Mouse (Mus musculus) embryonic facial prominence, embryonic 10.5 days (tissue): ENCODE measurements around the gene Olfr3. TPM values are rescaled to one million over a fixed set of nuclear protein-coding genes. Genes with fewer than 3 reads are reported as not detected.

Experiments used
- DNase-seq: peaks from one replicate; pipeline ENCODE4 v3.0.0-alpha.2; 2017; ENCODE audit warnings: low spot score
- H3K27ac ChIP-seq: fragments of 300-500 bp; sonication (generic); replicated peaks from 2 replicates; pipeline ENCODE4 v1.5.1; 2016; ENCODE audit warnings: mild to moderate bottlenecking
- H3K27me3 ChIP-seq: fragments of 300-500 bp; sonication (generic); replicated peaks from 2 replicates; pipeline ENCODE4 v1.6.1; 2016; ENCODE audit warnings: low read depth, mild to moderate bottlenecking; ENCODE audit not compliant: poor library complexity, severe bottlenecking
- H3K36me3 ChIP-seq: fragments of 300-500 bp; sonication (generic); replicated peaks from 2 replicates; pipeline ENCODE4 v1.6.1; 2016; ENCODE audit warnings: mild to moderate bottlenecking, moderate library complexity
- H3K4me1 ChIP-seq: fragments of 300-500 bp; sonication (generic); 2 replicates; pipeline ENCODE4 v1.6.1; 2016
- H3K4me3 ChIP-seq: fragments of 300-500 bp; sonication (generic); 2 replicates; pipeline ENCODE4 v1.5.1; 2016; ENCODE audit warnings: mild to moderate bottlenecking, moderate library complexity
- H3K9me3 ChIP-seq: fragments of 300-500 bp; sonication (generic); 2 replicates; pipeline ENCODE4 v1.6.1; 2016; ENCODE audit warnings: mild to moderate bottlenecking
- WGBS: fragments of 180-500 bp; shearing (Covaris S2); methylation state at CpG from one replicate; pipeline ENCODE4 v1.1.7; 2016; 5-methylcytosine and 5-hydroxymethylcytosine counted together
- polyA plus RNA-seq: library from polyadenylated mRNA; unstranded; fragments of >200 nt; fragmentation: Nextera tagmentation; extraction: Ambion mirVana; gene quantifications from 2 replicates; pipeline ENCODE4 v1.2.1, GENCODE M21; 2016

Olfr3 gene
- not detected in 2 replicates for polyA plus RNA-seq

DNA sequence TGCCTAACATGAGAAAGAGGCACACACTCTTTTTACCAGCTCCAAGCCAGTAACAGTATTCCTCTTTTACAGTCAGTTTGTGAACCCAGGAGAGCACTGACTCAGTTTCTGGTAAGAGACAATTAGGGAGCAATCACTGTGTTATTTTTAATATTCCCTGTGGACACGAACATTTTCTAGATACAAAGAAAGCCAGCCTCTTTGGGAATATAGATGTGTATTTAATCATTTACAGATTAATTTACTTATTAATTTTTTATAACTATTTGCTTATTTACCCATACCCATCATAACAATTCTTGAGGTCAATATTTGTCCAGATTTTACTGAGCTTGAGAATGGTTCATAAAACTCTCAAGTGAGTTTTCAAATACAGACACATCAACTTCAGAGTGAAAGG is at the start of gene Olfr3:
Gene Olfr3 (minus strand): TSS at position 101 of the 400 bp plus-strand sequence.
- no peak within 1 kb of the TSS for H3K4me3 ChIP-seq
- no peaks in the 10 kb centered on the region for H3K36me3 ChIP-seq
- H3K9me3 ChIP-seq = peaks cover 42% of the 10 kb centered on the region
- H3K4me1 ChIP-seq = no peaks in the 10 kb centered on the region
- H3K27me3 ChIP-seq = no peaks in the 10 kb centered on the region
- 68% methylated on average over 1 of the region's 1 CpGs for WGBS
- H3K27ac ChIP-seq = no peak within 1 kb of the TSS
- no peak for DNase-seq

DNA sequence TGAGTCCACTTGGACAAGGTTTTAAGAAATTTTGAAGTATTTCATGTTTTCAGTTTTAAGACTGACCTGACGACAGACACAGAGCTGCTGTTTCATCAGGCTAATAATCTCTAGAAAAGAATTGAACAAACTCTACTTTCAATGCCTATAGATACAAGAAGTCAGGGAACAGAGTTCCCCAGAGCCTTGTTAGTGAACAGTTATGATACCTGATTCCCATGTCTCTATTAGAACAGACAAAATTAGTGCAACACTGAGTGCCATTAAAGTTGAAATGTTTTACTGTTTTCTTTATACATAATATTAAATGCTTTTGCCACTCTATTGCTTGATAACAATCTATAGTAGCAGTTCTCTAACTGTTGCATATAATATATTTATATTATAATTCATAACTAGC is 45.7 kb upstream of the Olfr3 start, which contains the start of gene Olfr351:
Gene Olfr351 (minus strand): TSS at position 101 of the 400 bp plus-strand sequence.
- Histone ChIP-seq H3K9me3 (peaks cover 26% of the 10 kb centered on the region; the same call in 1 of the 2 replicates), H3K4me3 (no peak within 1 kb of the TSS), H3K27me3 (no peaks in the 10 kb centered on the region), H3K36me3 (no peaks in the 10 kb centered on the region), H3K27ac (no peak within 1 kb of the TSS), H3K4me1 (no peaks in the 10 kb centered on the region)
- no peak for DNase-seq
- WGBS = 87% methylated on average over 1 of the region's 1 CpGs

DNA sequence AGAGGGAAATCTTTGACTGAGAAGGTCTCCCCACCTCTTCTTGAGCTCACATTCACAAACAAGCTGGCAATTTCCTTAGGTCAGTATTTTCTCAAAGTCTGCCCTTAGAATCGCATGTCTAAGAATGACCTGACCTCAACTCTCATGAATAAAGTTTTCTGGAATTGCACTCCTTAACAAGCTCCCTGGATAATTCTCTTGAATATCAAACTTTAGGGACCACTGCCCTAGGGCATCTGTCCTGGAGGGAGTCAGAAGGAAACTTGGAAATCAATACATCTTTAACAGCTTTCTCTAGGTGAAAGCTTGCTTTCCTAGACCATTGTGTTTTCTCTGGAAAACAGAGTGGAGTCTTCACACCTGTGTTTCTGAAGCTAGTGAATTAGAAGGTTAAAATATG is 29.2 kb upstream of the Olfr3 start, which contains the start of gene Olfr350:
Gene Olfr350 (plus strand): TSS at position 301 of the 400 bp plus-strand sequence.
- WGBS = 85% methylated on average over 1 of the region's 1 CpGs
- Histone ChIP-seq H3K4me3 (no peak within 1 kb of the TSS), H3K27ac (no peak within 1 kb of the TSS), H3K27me3 (no peaks in the 10 kb centered on the region), H3K4me1 (no peaks in the 10 kb centered on the region), H3K9me3 (peaks cover 23% of the 10 kb centered on the region), H3K36me3 (no peaks in the 10 kb centered on the region)
- no peak for DNase-seq

- DNase-seq = no peak
- H3K4me3 ChIP-seq = no peak within 1 kb of the TSS
- H3K4me1 ChIP-seq = no peaks in the 10 kb centered on the region
- peaks cover 31% of the 10 kb centered on the region for H3K9me3 ChIP-seq
- H3K36me3 ChIP-seq = no peaks in the 10 kb centered on the region
- 81% methylated on average over 2 of the region's 2 CpGs for WGBS
- no peaks in the 10 kb centered on the region for H3K27me3 ChIP-seq
- no peak within 1 kb of the TSS for H3K27ac ChIP-seq
These were observed 26.6 kb downstream of the Olfr3 start, which contains the start of gene Olfr50 for GRCm38 (mm10) chr2:36790238-36790637. TSS of gene Olfr50 (plus strand) at chr2:36790538.

DNA sequence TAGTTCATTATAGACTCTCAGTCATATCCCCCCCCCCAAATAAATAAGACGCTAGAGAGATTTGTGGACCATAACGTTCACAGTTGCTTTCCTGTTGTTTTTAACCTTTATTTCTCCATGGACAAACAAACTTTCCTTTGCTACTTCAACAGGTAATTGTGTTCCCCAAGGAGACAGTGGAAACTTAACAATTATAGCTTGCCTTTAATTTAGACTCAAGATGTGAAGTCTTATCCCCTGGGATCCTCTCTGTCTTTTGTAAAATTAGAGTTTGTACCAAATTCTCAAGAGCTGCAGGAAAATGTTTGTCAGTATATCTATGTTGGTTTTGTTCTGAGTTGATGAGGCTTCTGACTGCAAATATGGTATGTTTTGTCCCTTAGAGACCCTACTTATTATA is 32.9 kb downstream of the Olfr3 start, which contains the start of gene Olfr348:
Gene Olfr348 (plus strand): TSS at position 301 of the 400 bp plus-strand sequence.
- Histone ChIP-seq H3K4me1 (no peaks in the 10 kb centered on the region), H3K4me3 (no peak within 1 kb of the TSS), H3K9me3 (peaks cover 13% of the 10 kb centered on the region), H3K27ac (no peak within 1 kb of the TSS), H3K36me3 (no peaks in the 10 kb centered on the region), H3K27me3 (no peaks in the 10 kb centered on the region)
- no peak for DNase-seq
- 73% methylated on average over 2 of the region's 2 CpGs for WGBS

Other genes with a start within 250 kb of the Olfr3 start
- gene Olfr345, start 177.0 kb downstream of the Olfr3 start, polyA plus RNA-seq = not detected in 2 replicates
- gene Olfr346, start 131.2 kb downstream of the Olfr3 start, polyA plus RNA-seq = not detected in 2 replicates
- gene Olfr347, start 85.1 kb downstream of the Olfr3 start, polyA plus RNA-seq = not detected in 2 replicates
- gene Olfr348, start 32.8 kb downstream of the Olfr3 start, polyA plus RNA-seq = not detected in 2 replicates
- not detected in 2 replicates for gene Olfr50, start 26.5 kb downstream of the Olfr3 start, polyA plus RNA-seq
- gene Olfr350, start 29.3 kb upstream of the Olfr3 start, polyA plus RNA-seq = not detected in 2 replicates
- gene Olfr351, start 45.6 kb upstream of the Olfr3 start, polyA plus RNA-seq = not detected in 2 replicates
- not detected in 2 replicates for gene Olfr352, start 51.4 kb upstream of the Olfr3 start, polyA plus RNA-seq
- not detected in 2 replicates for gene Olfr353, start 75.9 kb upstream of the Olfr3 start, polyA plus RNA-seq
- gene Olfr354, start 88.6 kb upstream of the Olfr3 start, polyA plus RNA-seq = not detected in 2 replicates
- gene Olfr355, start 111.9 kb upstream of the Olfr3 start, polyA plus RNA-seq = not detected in 2 replicates
- not detected in 2 replicates for gene Olfr356, start 120.1 kb upstream of the Olfr3 start, polyA plus RNA-seq
- gene Olfr357, start 176.8 kb upstream of the Olfr3 start, polyA plus RNA-seq = not detected in 2 replicates
- not detected in 2 replicates for gene Olfr358, start 192.3 kb upstream of the Olfr3 start, polyA plus RNA-seq
- not detected in 2 replicates for gene Olfr360, start 248.7 kb upstream of the Olfr3 start, polyA plus RNA-seq